Mouse (Mus musculus) lung, postnatal 0 days (tissue): Measurements from ENCODE around the gene Rab4b. TPM values are rescaled to one million over a fixed set of nuclear protein-coding genes. Genes with fewer than 3 reads are reported as not detected.
A peak's percentile ranks its signal among the peaks of the same experiment; 100 is the strongest.

Experiments
- ATAC-seq: fragments of 200-750 bp; cut with Nextera tagmentation; 2 replicates; pipeline ENCODE4 v1.8.0; 2017; ENCODE audit warnings: moderate library complexity
- DNase-seq: peaks from one replicate; pipeline ENCODE4 v3.0.0-alpha.2; 2016; ENCODE audit warnings: low spot score
- H3K27ac ChIP-seq: fragments of 300-500 bp; sonication (generic); 2 replicates; pipeline ENCODE4 v1.5.1; 2014; ENCODE audit warnings: antibody characterized with exemption, mild to moderate bottlenecking, low read length, mixed read lengths
- H3K27me3 ChIP-seq: fragments of 300-500 bp; sonication (generic); replicated peaks from 2 replicates; pipeline ENCODE4 v1.6.1; 2014; ENCODE audit warnings: low read length, mixed read lengths; ENCODE audit not compliant: insufficient read depth
- H3K36me3 ChIP-seq: fragments of 300-500 bp; sonication (generic); 2 replicates; pipeline ENCODE4 v1.6.1; 2014; ENCODE audit warnings: low read length, mixed read lengths; ENCODE audit not compliant: insufficient read depth
- H3K4me1 ChIP-seq: fragments of 300-500 bp; sonication (generic); 2 replicates; pipeline ENCODE4 v1.6.1; 2014; ENCODE audit warnings: antibody characterized with exemption, low read depth, low read length, mixed read lengths; ENCODE audit not compliant: insufficient read depth
- H3K4me2 ChIP-seq: fragments of 300-500 bp; sonication (generic); replicated peaks from 2 replicates; pipeline ENCODE4 v1.6.1; 2014; ENCODE audit warnings: low read depth, mild to moderate bottlenecking, low read length, moderate library complexity, mixed read lengths
- H3K4me3 ChIP-seq: fragments of 300-500 bp; sonication (generic); 2 replicates; pipeline ENCODE4 v1.5.1; 2014; ENCODE audit warnings: low read depth, low read length
- H3K9ac ChIP-seq: fragments of 300-500 bp; sonication (generic); replicated peaks from 2 replicates; pipeline ENCODE4 v1.6.1; 2014; ENCODE audit warnings: low read depth, mild to moderate bottlenecking
- H3K9me3 ChIP-seq: fragments of 300-500 bp; sonication (generic); 2 replicates; pipeline ENCODE4 v1.6.1; 2016; ENCODE audit warnings: low read length, mixed read lengths
- CTCF ChIP-seq: IDR thresholded peaks from 2 replicates; pipeline ENCODE4 v1.5.1; 2016; ENCODE audit warnings: antibody characterized with exemption, mild to moderate bottlenecking
- EP300 ChIP-seq: IDR thresholded peaks from 2 replicates; pipeline ENCODE4 v1.6.1; 2016; ENCODE audit warnings: antibody characterized with exemption, mild to moderate bottlenecking, control low read depth
- WGBS: fragments of 180-500 bp; shearing (Covaris S2); extraction: QIAGEN DNeasy Blood & Tissue Kit; methylation state at CpG from one replicate; pipeline ENCODE4 v1.1.7; 2014; 5-methylcytosine and 5-hydroxymethylcytosine counted together
- polyA plus RNA-seq: library from polyadenylated mRNA; unstranded; fragments of >200 nt; fragmentation: Nextera tagmentation; extraction: Ambion mirVana; gene quantifications from 2 replicates; pipeline ENCODE4 v1.2.1, GENCODE M21; 2015

The Rab4b gene
- polyA plus RNA-seq, 1 experiment from 2014 or later = 82.3 TPM

GRCm38 (mm10) chr7:27198779-27199178 is 20.1 kb upstream of the Rab4b start:
- Histone ChIP-seq H3K9ac (no peak overlapping the region), H3K9me3 (no peaks in the 10 kb centered on the region), H3K4me1 (0 out of 2 replicates have a peak, but pooled peaks cover 8% of the 10 kb centered on the region), H3K4me2 (no peak overlapping the region), H3K27ac (no peak overlapping the region), H3K4me3 (no peak overlapping the region), H3K27me3 (no peaks in the 10 kb centered on the region), H3K36me3 (no peaks in the 10 kb centered on the region)
- ATAC-seq (no peak), DNase-seq (no peak)
- no peak for TF ChIP-seq EP300
- no peak for TF ChIP-seq CTCF
- 91% methylated on average over 8 of the region's 8 CpGs for WGBS

DNA sequence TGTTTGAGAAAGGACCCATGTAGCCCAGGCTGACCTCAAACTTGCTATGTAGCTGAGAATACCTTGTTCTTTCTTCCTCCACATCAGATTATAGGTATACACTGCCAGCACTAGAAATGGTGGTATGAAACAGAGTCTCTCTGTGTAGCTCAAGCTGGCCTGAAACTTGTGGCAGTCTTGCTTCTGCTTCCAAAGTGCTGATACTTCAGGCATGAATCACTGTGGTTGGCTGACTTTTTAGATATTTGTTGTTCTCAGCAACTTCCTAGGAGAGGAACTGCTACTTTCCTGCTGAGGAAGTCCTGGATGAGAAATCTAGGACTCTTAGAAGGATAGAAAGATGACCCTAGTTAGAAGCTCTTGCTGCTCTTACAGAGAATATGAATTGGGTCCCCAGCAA is 19.7 kb upstream of the Rab4b start:
- ATAC-seq (no peak), DNase-seq (no peak)
- Histone ChIP-seq H3K9ac (no peak overlapping the region), H3K27me3 (no peaks in the 10 kb centered on the region), H3K4me2 (no peak overlapping the region), H3K36me3 (peaks cover 2% of the 10 kb centered on the region; the same call in 1 of the 2 replicates), H3K9me3 (no peaks in the 10 kb centered on the region), H3K4me1 (0 out of 2 replicates have a peak, but pooled peaks cover 8% of the 10 kb centered on the region), H3K27ac (no peak overlapping the region), H3K4me3 (no peak overlapping the region)
- TF ChIP-seq CTCF (no peak), EP300 (no peak)

DNA sequence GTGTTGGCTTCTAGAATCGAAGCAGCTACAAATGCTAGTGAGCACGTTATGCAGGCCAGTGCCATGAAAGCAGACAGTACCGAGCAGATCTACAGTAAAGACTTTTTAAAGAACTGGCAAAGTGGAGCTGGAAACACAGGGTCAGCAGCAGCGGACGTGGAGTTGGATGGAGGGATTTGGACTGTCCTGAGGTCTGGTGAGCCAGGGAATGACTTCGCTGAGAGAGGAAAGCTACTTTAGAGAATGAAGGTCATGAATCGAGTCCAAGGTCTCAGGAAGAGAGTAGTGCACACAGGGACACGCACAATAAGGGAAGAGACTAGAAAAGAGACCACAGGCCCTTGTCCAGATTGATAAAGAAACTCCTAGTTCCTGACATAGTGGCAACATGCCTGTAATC is 18.9 kb upstream of the Rab4b start:
- Histone ChIP-seq H3K36me3 (peaks cover 4% of the 10 kb centered on the region; the same call in 1 of the 2 replicates), H3K27me3 (no peaks in the 10 kb centered on the region), H3K4me1 (0 out of 2 replicates have a peak, but pooled peaks cover 8% of the 10 kb centered on the region), H3K27ac (no peak overlapping the region), H3K9me3 (no peaks in the 10 kb centered on the region), H3K4me2 (no peak overlapping the region), H3K9ac (no peak overlapping the region), H3K4me3 (no peak overlapping the region)
- ATAC-seq (no peak), DNase-seq (no peak)
- no peak for TF ChIP-seq EP300
- TF ChIP-seq CTCF = no peak
- WGBS = 91% methylated on average over 8 of the region's 8 CpGs

DNA sequence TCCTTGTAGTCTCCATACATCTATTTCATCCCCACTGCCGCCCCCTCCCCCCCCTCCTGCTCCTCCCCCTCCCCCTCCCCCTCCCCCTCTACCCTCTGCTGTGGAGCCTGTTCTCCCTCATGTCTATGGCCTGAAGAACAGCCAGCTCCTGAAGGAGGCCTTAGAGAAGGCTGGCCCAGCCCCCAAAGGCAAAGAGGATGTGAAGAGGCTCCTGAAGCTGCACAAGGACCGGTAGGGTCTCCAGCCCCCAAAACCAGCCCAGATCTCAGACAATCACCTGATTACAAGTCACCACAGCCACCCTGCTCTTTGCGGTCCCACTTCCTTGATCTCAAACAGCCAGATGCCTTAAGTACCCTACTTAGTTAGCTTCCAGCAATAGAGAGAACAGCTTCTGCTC is 18.4 kb upstream of the Rab4b start:
- Histone ChIP-seq H3K36me3 (peaks cover 4% of the 10 kb centered on the region; the same call in 1 of the 2 replicates), H3K4me2 (no peak overlapping the region), H3K9me3 (no peaks in the 10 kb centered on the region), H3K9ac (no peak overlapping the region), H3K4me3 (no peak overlapping the region), H3K27me3 (no peaks in the 10 kb centered on the region), H3K4me1 (0 out of 2 replicates have a peak, but pooled peaks cover 8% of the 10 kb centered on the region), H3K27ac (no peak overlapping the region)
- no peak for DNase-seq
- ATAC-seq = no peak
- WGBS = 90% methylated on average over 2 of the region's 3 CpGs
- TF ChIP-seq EP300 (no peak), CTCF (no peak)

- peak; percentile 100 for DNase-seq
- 0 out of 2 replicates have a peak, but pooled peaks cover 8% of the 10 kb centered on the region for H3K4me1 ChIP-seq
- peak; percentile 18 for TF ChIP-seq EP300
- peak; percentile 13; the same call in 1 of the 2 replicates for TF ChIP-seq CTCF
- peaks cover 9% of the 10 kb centered on the region for H3K36me3 ChIP-seq
- peak within 1 kb of the TSS; percentile 66 for H3K4me2 ChIP-seq
- peak within 1 kb of the TSS; percentile 100 for H3K27ac ChIP-seq
- WGBS = under 1% methylated on average over 64 of the region's 64 CpGs
- peak within 1 kb of the TSS; percentile 69 for H3K4me3 ChIP-seq
- peak within 1 kb of the TSS; percentile 83 for H3K9ac ChIP-seq
- no peaks in the 10 kb centered on the region for H3K27me3 ChIP-seq
- H3K9me3 ChIP-seq = no peaks in the 10 kb centered on the region
- ATAC-seq = peak; percentile 98
Measured at GRCm38 (mm10) chr7:27195681-27196611, 17.2 kb upstream of the Rab4b start, which contains the start of the genes BC024978 and Snrpa. Gene BC024978 (plus strand): TSS chr7:27195781. Gene Snrpa (minus strand): TSS chr7:27196271.

DNA sequence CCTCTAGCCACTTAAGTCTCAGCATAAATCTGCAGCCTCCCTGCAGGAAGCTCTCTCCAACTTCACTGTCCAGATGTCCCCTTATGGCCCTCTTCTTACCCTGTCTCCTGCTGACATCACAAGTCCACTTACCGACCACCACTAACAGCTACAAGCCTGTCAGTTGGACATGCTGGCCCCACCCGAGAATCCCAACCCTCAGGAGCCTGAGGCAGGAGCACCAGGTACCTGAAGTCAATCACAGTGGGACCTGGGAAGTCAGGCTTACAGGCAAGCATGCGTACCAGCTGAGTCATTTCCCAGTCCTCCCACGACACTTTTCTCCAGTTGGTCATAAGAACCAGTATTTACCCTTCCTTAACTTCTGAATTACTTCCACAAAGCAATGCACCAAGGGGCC is 15.0 kb upstream of the Rab4b start:
- no peak overlapping the region for H3K4me2 ChIP-seq
- H3K9ac ChIP-seq = no peak overlapping the region
- no peaks in the 10 kb centered on the region for H3K27me3 ChIP-seq
- H3K36me3 ChIP-seq = peaks cover 29% of the 10 kb centered on the region
- no peak overlapping the region for H3K4me3 ChIP-seq
- no peak for DNase-seq
- H3K9me3 ChIP-seq = no peaks in the 10 kb centered on the region
- TF ChIP-seq EP300 (no peak), CTCF (no peak)
- H3K4me1 ChIP-seq = 0 out of 2 replicates have a peak, but pooled peaks cover 8% of the 10 kb centered on the region
- WGBS = 70% methylated on average over 4 of the region's 4 CpGs
- no peak for ATAC-seq
- no peak overlapping the region for H3K27ac ChIP-seq
